Mouse (Mus musculus): ENCODE measurements around the gene Ctsg. TPM values are rescaled to one million over a fixed set of nuclear protein-coding genes. Genes with fewer than 3 reads are reported as not detected.
A peak's percentile ranks its signal among the peaks of the same experiment; 100 is the strongest.
"Not testable (repeated sequence)": the region's sequence is repeated elsewhere in the genome, so short reads cannot be mapped to it uniquely, and the experiment has no call there.

The Ctsg gene
- polyA plus RNA-seq, 1 experiment from 2014 or later = 0.34 TPM

DNA sequence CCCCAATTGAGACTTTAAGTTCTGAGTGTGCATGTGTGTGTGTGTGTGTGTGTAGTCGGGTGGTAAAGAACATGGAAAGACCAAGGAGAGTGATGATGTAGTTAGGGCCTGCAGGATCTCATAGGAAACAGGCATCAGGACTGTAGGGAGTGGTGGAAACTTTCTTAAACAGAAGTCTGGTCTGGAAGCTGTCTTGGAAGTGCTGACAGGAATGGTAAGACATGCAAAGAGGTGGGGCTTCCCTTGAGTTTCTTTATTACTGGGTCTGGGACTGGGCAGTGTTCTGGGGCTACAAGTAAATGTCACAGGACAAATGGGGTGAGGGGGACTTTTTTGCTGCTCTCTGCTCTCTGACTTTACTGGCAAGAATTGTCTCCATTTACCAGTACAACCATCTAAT, 4.8 kb downstream of the Ctsg start:
- Histone ChIP-seq H3K9me3 (replicated peaks) (no peaks in the 10 kb centered on the region), H3K4me3 (no peak overlapping the region), H3K27ac (ENCODE audit: poor library complexity, severe bottlenecking) (peak overlapping the region; percentile 48), H3K9ac (no peak overlapping the region), H3K4me2 (no peak overlapping the region), H3K27me3 (replicated peaks) (no peaks in the 10 kb centered on the region), H3K36me3 (no peaks in the 10 kb centered on the region), H3K4me1 (replicated peaks) (peaks cover 9% of the 10 kb centered on the region)
- ATAC-seq (ENCODE audit: insufficient number of reproducible peaks, low FRiP score) = peak; percentile 84
- WGBS = 18% methylated on average over 1 of the region's 1 CpGs

DNA sequence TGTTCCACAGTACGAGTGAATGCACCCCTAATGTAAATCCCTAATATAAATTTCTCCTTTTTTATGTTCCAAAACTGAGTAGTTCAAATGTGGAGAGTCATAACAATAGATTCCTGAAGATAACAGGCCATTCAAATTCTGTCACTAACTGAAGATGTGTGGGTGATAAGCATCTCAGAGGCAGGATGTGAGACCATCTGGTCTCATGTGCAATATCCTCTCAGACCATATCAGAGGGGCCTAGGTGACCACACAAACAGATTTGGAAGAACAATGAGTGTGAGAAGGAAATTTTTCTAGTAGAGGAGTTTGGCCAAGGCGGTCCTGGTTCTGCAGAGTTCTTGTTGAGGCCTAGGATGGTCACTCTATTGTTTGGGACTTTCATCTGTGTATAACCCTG, 9.0 kb downstream of the Ctsg start:
- Histone ChIP-seq H3K4me3 (no peak overlapping the region), H3K36me3 (no peaks in the 10 kb centered on the region), H3K4me1 (replicated peaks) (peaks cover 9% of the 10 kb centered on the region), H3K27me3 (replicated peaks) (no peaks in the 10 kb centered on the region), H3K9ac (no peak overlapping the region), H3K27ac (ENCODE audit: poor library complexity, severe bottlenecking) (no peak overlapping the region), H3K4me2 (no peak overlapping the region), H3K9me3 (replicated peaks) (no peaks in the 10 kb centered on the region)
- WGBS = 65% methylated on average over 2 of the region's 2 CpGs
- ATAC-seq (ENCODE audit: insufficient number of reproducible peaks, low FRiP score) = no peak

DNA sequence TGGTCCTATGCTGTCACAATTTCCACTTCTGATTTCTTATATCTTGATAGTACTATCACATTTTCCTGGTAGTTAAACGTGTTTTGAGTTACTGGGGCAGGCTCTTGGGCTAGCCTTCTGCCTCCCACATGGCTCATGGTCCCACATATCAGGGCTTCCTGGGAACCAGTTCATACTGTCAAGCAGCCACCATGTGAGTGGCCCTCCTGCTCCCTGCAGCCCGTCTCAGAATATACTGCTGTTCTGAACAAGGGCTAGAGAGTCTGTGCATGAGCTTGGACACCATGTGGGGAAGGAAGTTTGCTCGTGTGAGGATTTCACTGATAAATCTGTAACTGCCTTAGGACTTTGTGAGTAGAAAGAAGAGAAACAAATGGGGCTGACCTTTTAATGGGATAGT, 15.7 kb downstream of the Ctsg start:
- Histone ChIP-seq H3K4me3 (no peak overlapping the region), H3K9ac (no peak overlapping the region), H3K4me2 (no peak overlapping the region), H3K9me3 (replicated peaks) (no peaks in the 10 kb centered on the region), H3K27me3 (replicated peaks) (no peaks in the 10 kb centered on the region), H3K4me1 (replicated peaks) (no peaks in the 10 kb centered on the region), H3K36me3 (no peaks in the 10 kb centered on the region), H3K27ac (ENCODE audit: poor library complexity, severe bottlenecking) (no peak overlapping the region)
- no peak for ATAC-seq (ENCODE audit: insufficient number of reproducible peaks, low FRiP score)
- 64% methylated on average over 3 of the region's 3 CpGs for WGBS

DNA sequence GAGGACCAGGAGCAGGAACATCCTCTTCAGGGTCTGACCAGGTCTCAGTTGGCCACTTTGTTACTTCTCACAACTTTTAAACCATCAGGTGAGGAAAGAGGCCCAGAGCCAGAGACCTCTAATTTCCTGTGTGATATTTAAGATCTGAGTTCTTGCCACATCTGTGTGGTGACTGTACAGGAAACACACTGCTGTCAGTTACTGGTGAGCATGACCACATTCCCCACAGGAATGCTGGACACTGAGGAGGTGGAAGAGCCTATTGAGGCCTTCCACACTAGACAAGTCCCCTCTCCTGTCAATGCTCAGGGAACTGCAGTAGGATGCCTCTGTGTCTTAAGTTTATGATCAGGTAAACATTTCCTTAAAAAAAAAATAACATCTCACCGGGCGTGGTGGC, 17.2 kb downstream of the Ctsg start, which contains the start of gene Mcpt8:
Gene Mcpt8, minus strand, starts transcription at position 107 of the 400 bp plus-strand sequence.
- ATAC-seq (ENCODE audit: insufficient number of reproducible peaks, low FRiP score) = no peak
- WGBS = 93% methylated on average over 2 of the region's 2 CpGs
- H3K4me3 ChIP-seq = no peak within 1 kb of the TSS

DNA sequence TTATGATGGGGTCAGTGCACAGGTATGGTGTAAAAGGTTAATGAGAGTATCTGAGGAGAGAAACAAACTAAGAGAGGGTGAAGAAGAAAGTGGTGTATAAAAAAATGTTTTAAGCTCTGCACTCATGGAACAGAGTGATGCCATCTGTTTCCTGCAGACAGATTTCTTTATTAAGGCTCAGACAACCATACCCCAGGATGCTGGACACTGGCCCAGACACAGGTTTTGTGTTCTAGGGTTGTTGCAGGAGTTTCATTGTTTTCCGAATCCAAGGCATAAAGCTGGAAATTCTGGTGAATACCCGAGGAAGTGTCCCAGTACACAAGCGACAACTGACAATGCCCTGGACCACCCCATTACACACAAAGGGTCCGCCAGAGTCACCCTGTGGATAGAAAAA, 20.4 kb downstream of the Ctsg start:
- Histone ChIP-seq H3K27ac (ENCODE audit: poor library complexity, severe bottlenecking) (no peak overlapping the region), H3K4me2 (no peak overlapping the region), H3K4me3 (no peak overlapping the region), H3K27me3 (replicated peaks) (no peaks in the 10 kb centered on the region), H3K4me1 (replicated peaks) (no peaks in the 10 kb centered on the region), H3K36me3 (no peaks in the 10 kb centered on the region), H3K9me3 (replicated peaks) (no peaks in the 10 kb centered on the region), H3K9ac (no peak overlapping the region)
- no peak for ATAC-seq (ENCODE audit: insufficient number of reproducible peaks, low FRiP score)
- WGBS = 79% methylated on average over 4 of the region's 4 CpGs

More for the DNA sequence above, 17.2 kb downstream of the Ctsg start, which contains the start of gene Mcpt8:
- H3K9me3 ChIP-seq (replicated peaks) = no peaks in the 10 kb centered on the region
- H3K27ac ChIP-seq (ENCODE audit: poor library complexity, severe bottlenecking) = no peak within 1 kb of the TSS
- no peaks in the 10 kb centered on the region for H3K36me3 ChIP-seq
- H3K9ac ChIP-seq = no peak within 1 kb of the TSS
- H3K27me3 ChIP-seq (replicated peaks) = no peaks in the 10 kb centered on the region
- H3K4me2 ChIP-seq = no peak within 1 kb of the TSS
- no peaks in the 10 kb centered on the region for H3K4me1 ChIP-seq (replicated peaks)

DNA sequence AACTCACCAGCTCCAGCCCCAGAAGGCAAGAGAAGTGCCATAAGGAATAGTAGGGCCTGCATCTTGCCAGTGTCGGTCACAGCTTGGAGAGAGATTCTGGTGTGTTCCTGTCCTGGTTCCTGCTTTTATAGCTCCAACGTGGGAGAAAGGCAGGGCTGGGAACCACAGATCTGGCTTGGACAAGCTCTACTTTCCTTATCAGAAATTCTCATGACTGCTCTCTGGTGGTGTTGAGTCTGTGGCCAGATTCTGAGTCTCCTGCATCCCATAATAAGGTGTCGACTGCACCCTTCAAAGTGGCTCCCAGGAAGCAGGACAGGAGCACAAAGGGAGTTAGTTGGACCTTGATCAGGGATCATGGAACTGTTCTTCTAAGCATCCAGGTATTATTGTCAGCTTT, 40.2 kb downstream of the Ctsg start, which contains the start of gene Mcpt4:
Gene Mcpt4, minus strand, starts transcription at position 101 of the 400 bp plus-strand sequence.
- H3K4me1 ChIP-seq (replicated peaks); H3K4me3 ChIP-seq; H3K9ac ChIP-seq; ATAC-seq (ENCODE audit: insufficient number of reproducible peaks, low FRiP score); H3K27me3 ChIP-seq (replicated peaks); H3K27ac ChIP-seq (ENCODE audit: poor library complexity, severe bottlenecking); H3K36me3 ChIP-seq; H3K4me2 ChIP-seq; H3K9me3 ChIP-seq (replicated peaks): not testable (repeated sequence)
- 43% methylated on average over 3 of the region's 3 CpGs for WGBS

DNA sequence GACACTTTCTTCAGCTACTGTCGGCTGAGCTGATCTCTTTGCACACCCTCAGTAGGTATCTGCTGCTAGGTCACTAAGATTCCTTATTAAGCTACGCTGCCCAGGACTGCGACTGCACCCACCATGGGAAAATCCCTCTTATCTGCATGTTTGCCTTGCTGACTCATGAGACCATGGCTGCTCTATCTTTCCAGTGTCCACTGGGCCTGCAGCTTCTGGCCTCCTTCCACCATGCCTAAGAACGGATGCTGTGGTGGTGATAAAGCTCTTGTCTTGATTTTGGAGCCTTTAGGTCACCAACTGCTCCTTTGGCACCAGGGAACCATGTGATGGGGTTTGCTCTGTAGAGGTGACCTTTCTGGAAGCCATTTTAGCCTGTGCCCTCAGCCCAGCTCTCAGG, 44.7 kb downstream of the Ctsg start:
- Histone ChIP-seq H3K9me3 (replicated peaks) (no peaks in the 10 kb centered on the region), H3K27ac (ENCODE audit: poor library complexity, severe bottlenecking) (no peak overlapping the region; the same call in 1 of the 2 replicates), H3K4me2 (no peak overlapping the region), H3K36me3 (no peaks in the 10 kb centered on the region), H3K27me3 (replicated peaks) (no peaks in the 10 kb centered on the region), H3K4me1 (replicated peaks) (peaks cover 13% of the 10 kb centered on the region), H3K4me3 (no peak overlapping the region), H3K9ac (no peak overlapping the region)
- peak; percentile 64; the same call in 1 of the 2 replicates for ATAC-seq (ENCODE audit: insufficient number of reproducible peaks, low FRiP score)
- 23% methylated on average over 4 of the region's 4 CpGs for WGBS

DNA sequence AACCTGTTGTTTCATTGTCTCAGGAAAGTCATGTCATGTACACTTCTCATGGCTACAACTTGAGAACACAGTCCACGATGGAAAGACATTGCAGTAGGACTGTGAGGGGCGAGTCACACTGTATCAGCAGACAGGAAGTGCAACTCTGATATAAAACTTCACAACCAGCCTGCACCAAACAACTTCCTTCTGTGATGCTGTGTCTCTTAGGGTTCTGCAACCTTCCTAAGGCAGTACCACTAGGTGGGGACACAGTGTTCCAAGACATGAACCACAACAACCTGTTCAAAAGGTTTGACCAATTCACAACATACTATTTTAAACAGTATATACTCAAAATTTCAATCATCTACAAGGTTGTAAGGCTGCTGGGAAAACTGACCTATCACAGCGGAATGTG, 47.0 kb downstream of the Ctsg start:
- no peaks in the 10 kb centered on the region for H3K9me3 ChIP-seq (replicated peaks)
- no peak overlapping the region for H3K27ac ChIP-seq (ENCODE audit: poor library complexity, severe bottlenecking)
- no peak overlapping the region for H3K9ac ChIP-seq
- WGBS = 45% methylated on average over 3 of the region's 3 CpGs
- no peak overlapping the region for H3K4me3 ChIP-seq
- peaks cover 13% of the 10 kb centered on the region for H3K4me1 ChIP-seq (replicated peaks)
- H3K27me3 ChIP-seq (replicated peaks) = no peaks in the 10 kb centered on the region
- peak; percentile 33; the same call in 1 of the 2 replicates for ATAC-seq (ENCODE audit: insufficient number of reproducible peaks, low FRiP score)
- no peaks in the 10 kb centered on the region for H3K36me3 ChIP-seq
- no peak overlapping the region for H3K4me2 ChIP-seq

Small RNA genes lying within 50 kb of the gene (microRNA-seq; reads per million reads assigned to microRNA genes)
- not detected for gene Mir6949

Other genes starting within 250 kb of the Ctsg start
- 33.3 and 38.2 TPM in 2 replicates for gene Nynrin, start 248.6 kb downstream of the Ctsg start, polyA plus RNA-seq (2016; fragmentation: Nextera tagmentation; extraction: Ambion mirVana)
- 0.32 and 0.57 TPM in 2 replicates for gene Cbln3, start 218.2 kb downstream of the Ctsg start, polyA plus RNA-seq (2016; fragmentation: Nextera tagmentation; extraction: Ambion mirVana)
- gene Khnyn, start 217.6 kb downstream of the Ctsg start, polyA plus RNA-seq (2016; fragmentation: Nextera tagmentation; extraction: Ambion mirVana) = 19.8 TPM in 2 replicates
- 38.2 and 40.4 TPM in 2 replicates for gene Sdr39u1, start 202.3 kb downstream of the Ctsg start, polyA plus RNA-seq (2016; fragmentation: Nextera tagmentation; extraction: Ambion mirVana)
- gene Cma1, start 157.9 kb downstream of the Ctsg start, polyA plus RNA-seq (2016; fragmentation: Nextera tagmentation; extraction: Ambion mirVana) = not detected in 2 replicates
- gene Cma2, start 151.6 kb downstream of the Ctsg start, polyA plus RNA-seq (2016; fragmentation: Nextera tagmentation; extraction: Ambion mirVana) = not detected in 2 replicates
- gene Mcpt1, start 84.6 kb downstream of the Ctsg start, polyA plus RNA-seq (2016; fragmentation: Nextera tagmentation; extraction: Ambion mirVana) = not detected in 2 replicates
- not detected in 2 replicates for gene Mcpt9, start 72.1 kb downstream of the Ctsg start, polyA plus RNA-seq (2016; fragmentation: Nextera tagmentation; extraction: Ambion mirVana)
- 0.18 TPM in 1 of 2 replicates, not detected in the other for gene Mcpt2, start 60.5 kb downstream of the Ctsg start, polyA plus RNA-seq (2016; fragmentation: Nextera tagmentation; extraction: Ambion mirVana)
- gene Mcpt4, start 40.3 kb downstream of the Ctsg start, polyA plus RNA-seq (2016; fragmentation: Nextera tagmentation; extraction: Ambion mirVana) = 0.20 TPM in 1 of 2 replicates, not detected in the other
- gene Mcpt8, start 17.3 kb downstream of the Ctsg start, polyA plus RNA-seq (2016; fragmentation: Nextera tagmentation; extraction: Ambion mirVana) = not detected in 2 replicates
- gene Gzme, start 18.1 kb upstream of the Ctsg start, polyA plus RNA-seq (2016; fragmentation: Nextera tagmentation; extraction: Ambion mirVana) = not detected in 2 replicates
- not detected in 2 replicates for gene Gzmd, start 30.0 kb upstream of the Ctsg start, polyA plus RNA-seq (2016; fragmentation: Nextera tagmentation; extraction: Ambion mirVana)
- gene Gzmg, start 57.0 kb upstream of the Ctsg start, polyA plus RNA-seq (2016; fragmentation: Nextera tagmentation; extraction: Ambion mirVana) = not detected in 2 replicates
- gene Gzmn, start 72.0 kb upstream of the Ctsg start, polyA plus RNA-seq (2016; fragmentation: Nextera tagmentation; extraction: Ambion mirVana) = not detected in 2 replicates
- not detected in 2 replicates for gene Gzmf, start 108.8 kb upstream of the Ctsg start, polyA plus RNA-seq (2016; fragmentation: Nextera tagmentation; extraction: Ambion mirVana)
- not detected in 2 replicates for gene Gzmc, start 132.1 kb upstream of the Ctsg start, polyA plus RNA-seq (2016; fragmentation: Nextera tagmentation; extraction: Ambion mirVana)
- not detected in 2 replicates for gene Gzmb, start 159.7 kb upstream of the Ctsg start, polyA plus RNA-seq (2016; fragmentation: Nextera tagmentation; extraction: Ambion mirVana)